Mouse (Mus musculus) kidney, adult 9 months (tissue): Measurements from ENCODE around the gene Chuk.

ENCODE experiments used
- DNase-seq: peaks from one replicate; pipeline ENCODE4 v3.0.0; 2022

The Chuk gene

DNA sequence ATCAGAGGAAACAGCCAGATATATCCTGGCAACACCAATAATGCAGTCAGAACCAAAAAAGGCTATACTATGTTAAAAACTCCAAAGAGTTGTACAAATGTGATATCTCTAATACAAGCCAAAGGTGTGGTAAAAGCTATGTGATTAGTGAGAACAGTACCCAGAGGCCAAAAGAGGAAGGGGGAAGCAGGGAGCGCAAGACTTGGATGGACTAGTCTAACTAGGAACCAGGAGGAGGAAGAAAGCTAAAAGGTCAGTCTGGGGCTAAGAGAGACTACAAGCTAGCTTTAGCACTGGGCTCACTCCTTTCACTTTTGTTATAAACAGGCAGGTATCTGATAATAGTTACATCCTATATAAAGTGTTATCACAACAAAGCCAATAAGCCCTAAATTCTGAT is 2.9 kb downstream of the Chuk start:
- DNase-seq = no peak

- no peak for DNase-seq
Observed at GRCm38 (mm10) chr19:44103001-44103400, 4.3 kb downstream of the Chuk start.

- no peak for DNase-seq
Observed at GRCm38 (mm10) chr19:44100840-44101239, 6.4 kb downstream of the Chuk start.

GRCm38 (mm10) chr19:44086278-44086677 is 21.0 kb downstream of the Chuk start:
- no peak for DNase-seq

DNA sequence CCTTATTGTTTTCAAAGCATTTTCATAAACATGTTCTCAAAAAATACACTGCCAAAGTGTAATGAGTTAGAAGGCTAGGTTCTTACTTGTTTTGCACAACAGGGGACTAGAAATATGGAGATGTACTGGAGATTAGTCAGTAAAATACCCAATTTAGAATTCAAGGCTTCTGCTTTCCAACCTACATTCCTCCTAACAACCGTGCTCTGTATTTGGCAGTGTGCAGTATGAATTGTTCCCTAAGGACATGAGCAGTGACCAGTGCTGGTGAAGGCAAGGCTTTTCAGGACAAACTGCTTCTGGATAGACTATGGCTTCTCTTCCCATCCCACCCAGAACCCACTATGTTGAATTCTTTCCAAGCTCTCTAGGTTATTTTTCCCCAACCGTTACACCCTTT is 26.4 kb downstream of the Chuk start:
- DNase-seq = no peak

GRCm38 (mm10) chr19:44080023-44080422 is 27.3 kb downstream of the Chuk start:
- DNase-seq = no peak

- no peak for DNase-seq
Observed at GRCm38 (mm10) chr19:44077024-44077423, 30.3 kb downstream of the Chuk start.

GRCm38 (mm10) chr19:44076457-44076856 is 30.8 kb downstream of the Chuk start:
- no peak for DNase-seq

GRCm38 (mm10) chr19:44074986-44075385 is 32.3 kb downstream of the Chuk start:
- no peak for DNase-seq

- no peak for DNase-seq
Observed at GRCm38 (mm10) chr19:44071166-44071565, 36.1 kb downstream of the Chuk start.

DNA sequence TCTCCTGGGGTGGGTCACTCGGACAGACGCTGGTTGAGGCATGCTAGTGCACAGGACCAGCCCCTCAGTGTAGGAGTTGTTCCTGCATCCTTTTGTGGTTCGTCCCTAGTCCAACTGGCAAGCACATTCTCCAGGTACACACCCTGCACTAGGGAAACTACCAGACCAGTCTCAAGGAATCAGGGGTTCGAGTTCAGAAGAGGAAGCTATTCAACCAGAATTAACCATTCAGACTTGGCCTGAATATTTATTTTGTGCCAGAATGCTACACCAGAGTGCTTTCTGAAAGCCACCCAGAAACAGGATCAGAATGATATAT is 37.4 kb downstream of the Chuk start:
- DNase-seq = no peak

GRCm38 (mm10) chr19:44069121-44069913 is 38.0 kb downstream of the Chuk start, which contains the start of gene Erlin1:
Gene Erlin1, minus strand, starts transcription at chr19:44069785.
- peak; percentile 88 for DNase-seq

GRCm38 (mm10) chr19:44068232-44068631 is 39.0 kb downstream of the Chuk start:
- DNase-seq = no peak

DNA sequence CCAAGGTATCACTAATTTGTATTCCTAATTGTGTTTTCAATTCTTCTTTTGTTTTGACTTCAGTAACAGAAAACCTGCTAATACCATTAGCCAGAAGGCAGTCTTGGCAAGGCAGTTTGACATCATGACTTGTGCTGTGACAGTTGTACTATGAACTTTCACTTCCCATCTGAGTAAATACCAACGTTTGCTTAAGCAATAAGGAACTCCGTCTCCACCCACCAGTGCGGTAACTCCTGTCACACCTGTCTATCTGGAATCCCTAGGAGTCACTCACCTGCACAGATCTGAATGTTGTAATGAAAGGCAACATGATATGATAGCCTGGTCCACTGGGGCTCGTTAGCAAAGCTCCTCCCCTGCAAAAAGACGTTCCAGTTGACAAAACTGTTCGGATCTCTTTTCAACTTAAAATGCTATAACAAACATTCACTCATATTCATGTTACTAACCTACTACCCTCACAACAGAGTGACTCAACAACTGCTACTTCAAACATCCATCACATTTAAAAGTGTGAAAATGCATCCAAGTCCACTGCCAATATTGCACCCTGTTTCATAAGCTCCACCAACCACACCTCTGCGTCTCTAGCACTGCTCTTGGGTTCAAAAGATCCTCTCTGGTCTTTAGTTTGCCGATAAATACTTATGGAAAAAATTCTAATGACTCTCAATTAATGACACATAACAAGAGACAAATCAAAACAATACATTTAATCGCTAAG is 39.8 kb downstream of the Chuk start:
- DNase-seq = peak; percentile 72

DNA sequence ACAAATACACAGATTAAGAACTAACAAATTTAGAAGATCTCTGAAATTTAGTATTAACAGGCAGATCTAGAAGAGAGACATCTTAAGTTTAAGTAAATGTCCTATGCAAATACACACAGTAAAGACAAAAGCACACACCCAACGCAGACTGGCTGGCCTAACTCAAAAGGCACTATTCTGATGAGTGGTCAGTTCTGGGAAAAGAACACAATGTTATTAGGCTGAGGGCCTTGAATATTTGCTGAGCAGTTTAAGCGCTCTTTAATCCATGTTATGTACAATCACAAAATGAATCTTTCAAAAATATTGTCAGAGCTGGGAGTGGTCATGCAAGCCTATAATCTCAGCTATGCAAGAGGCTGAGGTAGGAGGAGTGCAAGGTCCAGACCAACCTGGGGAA is 42.5 kb downstream of the Chuk start:
- peak; percentile 33 for DNase-seq

DNA sequence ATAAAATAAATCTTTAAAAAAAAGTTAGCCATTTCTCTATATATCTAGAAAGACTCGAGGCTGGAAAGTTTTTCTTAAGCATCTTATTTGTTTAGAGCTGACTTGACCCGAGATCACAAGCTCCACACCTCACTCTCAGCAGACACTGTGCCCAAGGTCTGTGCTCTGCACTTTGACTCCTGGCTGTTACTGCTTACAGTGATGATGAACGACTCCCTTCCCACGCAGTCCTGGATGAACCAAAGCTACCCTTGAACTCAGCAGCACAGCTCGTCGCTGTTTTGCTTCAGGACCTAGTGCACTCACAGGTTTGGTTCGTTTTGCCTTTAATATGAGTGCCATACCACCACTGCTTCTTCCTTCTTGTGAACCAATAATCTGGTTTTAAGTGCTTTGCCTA is 43.5 kb downstream of the Chuk start:
- DNase-seq = peak; percentile 83

DNA sequence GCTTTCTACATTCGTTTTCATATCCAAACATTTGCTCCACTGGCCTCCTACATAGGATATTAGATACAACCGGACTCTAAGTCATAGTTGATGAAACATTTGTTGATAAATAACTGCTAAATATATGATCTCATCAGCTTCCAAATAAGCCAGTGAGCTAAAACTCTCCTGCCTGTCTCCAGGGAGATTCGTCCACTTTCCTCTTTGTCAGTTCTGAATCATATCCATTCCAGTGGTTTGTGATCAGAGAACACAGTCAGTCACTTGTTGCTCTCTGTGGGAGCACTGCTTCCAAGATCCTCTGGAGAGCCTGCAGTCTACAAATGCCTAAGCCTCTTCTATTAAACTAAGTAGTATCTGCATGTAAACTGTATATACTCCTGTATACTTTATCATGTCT is 47.1 kb downstream of the Chuk start:
- no peak for DNase-seq

GRCm38 (mm10) chr19:44055173-44055826 is 52.0 kb downstream of the Chuk start:
- peak; percentile 53 for DNase-seq

- DNase-seq = no peak
Observed at GRCm38 (mm10) chr19:44050388-44050787, 56.9 kb downstream of the Chuk start.

DNA sequence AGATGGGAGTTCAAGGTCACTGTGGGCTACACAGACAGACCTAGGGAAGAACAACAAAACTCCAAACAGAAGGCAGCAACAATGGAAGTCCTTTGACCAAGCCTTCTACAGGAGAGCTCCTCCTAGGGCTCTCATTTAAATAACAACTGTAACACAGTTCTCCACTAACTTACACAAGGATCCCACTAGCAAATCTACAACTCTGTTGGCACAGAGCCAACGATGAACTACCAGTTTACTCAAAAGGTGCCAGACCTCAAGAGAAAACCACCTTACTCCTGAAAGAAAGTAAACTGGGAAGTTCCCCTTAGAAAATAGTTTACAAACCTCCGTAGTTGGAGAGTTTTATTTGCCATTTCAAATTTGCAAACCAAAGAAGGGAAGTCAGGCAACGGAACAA is 58.0 kb downstream of the Chuk start:
- peak; percentile 67 for DNase-seq

- no peak for DNase-seq
Observed at GRCm38 (mm10) chr19:44045847-44046246, 61.4 kb downstream of the Chuk start.

DNA sequence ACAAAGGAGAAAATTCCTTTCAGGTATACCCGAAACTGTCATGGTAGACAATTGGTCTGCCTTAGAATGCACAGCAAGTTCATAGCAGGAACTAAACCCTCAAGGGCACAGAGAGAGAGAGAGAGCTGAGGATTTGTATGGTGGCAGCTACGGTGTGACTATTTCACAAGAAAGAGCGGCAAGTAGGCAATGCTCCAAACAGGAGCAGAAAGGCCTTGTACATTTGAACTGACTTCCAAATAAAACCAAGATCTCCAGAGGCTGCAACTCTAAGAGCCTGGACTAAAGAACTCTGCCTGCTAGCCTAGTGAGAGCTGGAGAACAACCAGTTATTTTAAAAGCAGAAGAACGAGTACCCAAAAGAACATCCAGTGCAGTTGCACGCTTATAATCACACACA is 65.2 kb downstream of the Chuk start:
- DNase-seq = no peak

GRCm38 (mm10) chr19:44033396-44033795 is 73.9 kb downstream of the Chuk start:
- no peak for DNase-seq
